Mouse (Mus musculus) lung, postnatal 0 days (tissue): Measurements from ENCODE around the gene Lrrc25. TPM values are rescaled to one million over a fixed set of nuclear protein-coding genes. Genes with fewer than 3 reads are reported as not detected.
A peak's percentile ranks its signal among the peaks of the same experiment; 100 is the strongest.
"Not testable (repeated sequence)": the region's sequence is repeated elsewhere in the genome, so short reads cannot be mapped to it uniquely, and the experiment has no call there.

Source experiments
- ATAC-seq: fragments of 200-750 bp; cut with Nextera tagmentation; 2 replicates; pipeline ENCODE4 v1.8.0; 2017; ENCODE audit warnings: moderate library complexity
- DNase-seq: peaks from one replicate; pipeline ENCODE4 v3.0.0-alpha.2; 2016; ENCODE audit warnings: low spot score
- H3K27ac ChIP-seq: fragments of 300-500 bp; sonication (generic); 2 replicates; pipeline ENCODE4 v1.5.1; 2014; ENCODE audit warnings: antibody characterized with exemption, mild to moderate bottlenecking, low read length, mixed read lengths
- H3K27me3 ChIP-seq: fragments of 300-500 bp; sonication (generic); replicated peaks from 2 replicates; pipeline ENCODE4 v1.6.1; 2014; ENCODE audit warnings: low read length, mixed read lengths; ENCODE audit not compliant: insufficient read depth
- H3K36me3 ChIP-seq: fragments of 300-500 bp; sonication (generic); 2 replicates; pipeline ENCODE4 v1.6.1; 2014; ENCODE audit warnings: low read length, mixed read lengths; ENCODE audit not compliant: insufficient read depth
- H3K4me1 ChIP-seq: fragments of 300-500 bp; sonication (generic); 2 replicates; pipeline ENCODE4 v1.6.1; 2014; ENCODE audit warnings: antibody characterized with exemption, low read depth, low read length, mixed read lengths; ENCODE audit not compliant: insufficient read depth
- H3K4me2 ChIP-seq: fragments of 300-500 bp; sonication (generic); replicated peaks from 2 replicates; pipeline ENCODE4 v1.6.1; 2014; ENCODE audit warnings: low read depth, mild to moderate bottlenecking, low read length, moderate library complexity, mixed read lengths
- H3K4me3 ChIP-seq: fragments of 300-500 bp; sonication (generic); 2 replicates; pipeline ENCODE4 v1.5.1; 2014; ENCODE audit warnings: low read depth, low read length
- H3K9ac ChIP-seq: fragments of 300-500 bp; sonication (generic); replicated peaks from 2 replicates; pipeline ENCODE4 v1.6.1; 2014; ENCODE audit warnings: low read depth, mild to moderate bottlenecking
- H3K9me3 ChIP-seq: fragments of 300-500 bp; sonication (generic); 2 replicates; pipeline ENCODE4 v1.6.1; 2016; ENCODE audit warnings: low read length, mixed read lengths
- CTCF ChIP-seq: IDR thresholded peaks from 2 replicates; pipeline ENCODE4 v1.5.1; 2016; ENCODE audit warnings: antibody characterized with exemption, mild to moderate bottlenecking
- EP300 ChIP-seq: IDR thresholded peaks from 2 replicates; pipeline ENCODE4 v1.6.1; 2016; ENCODE audit warnings: antibody characterized with exemption, mild to moderate bottlenecking, control low read depth
- WGBS: fragments of 180-500 bp; shearing (Covaris S2); extraction: QIAGEN DNeasy Blood & Tissue Kit; methylation state at CpG from one replicate; pipeline ENCODE4 v1.1.7; 2014; 5-methylcytosine and 5-hydroxymethylcytosine counted together
- polyA plus RNA-seq: library from polyadenylated mRNA; unstranded; fragments of >200 nt; fragmentation: Nextera tagmentation; extraction: Ambion mirVana; gene quantifications from 2 replicates; pipeline ENCODE4 v1.2.1, GENCODE M21; 2015

The Lrrc25 gene
- polyA plus RNA-seq, 1 experiment from 2014 or later = 4.2 TPM

- Histone ChIP-seq H3K36me3 (peaks cover 34% of the 10 kb centered on the region), H3K4me2 (no peak overlapping the region), H3K9ac (no peak overlapping the region), H3K27ac (no peak overlapping the region), H3K4me1 (no peaks in the 10 kb centered on the region), H3K9me3 (no peaks in the 10 kb centered on the region), H3K4me3 (no peak overlapping the region), H3K27me3 (no peaks in the 10 kb centered on the region)
- no peak for DNase-seq
- TF ChIP-seq CTCF (no peak), EP300 (no peak)
- 90% methylated on average over 18 of the region's 18 CpGs for WGBS
- no peak for ATAC-seq
Measured at GRCm38 (mm10) chr8:70583476-70584387, 32.2 kb upstream of the Lrrc25 start.

GRCm38 (mm10) chr8:70584606-70585257 lies 31.2 kb upstream of the Lrrc25 start:
- Histone ChIP-seq H3K4me1 (no peaks in the 10 kb centered on the region), H3K36me3 (peaks cover 30% of the 10 kb centered on the region), H3K9me3 (no peaks in the 10 kb centered on the region), H3K27me3 (no peaks in the 10 kb centered on the region), H3K9ac (no peak overlapping the region), H3K27ac (no peak overlapping the region), H3K4me3 (no peak overlapping the region), H3K4me2 (no peak overlapping the region)
- TF ChIP-seq EP300 (no peak), CTCF (no peak)
- DNase-seq (no peak), ATAC-seq (0 out of 2 replicates have a peak, but pooled peaks have one; percentile 7)
- WGBS = 88% methylated on average over 9 of the region's 9 CpGs

- H3K27me3 ChIP-seq = no peaks in the 10 kb centered on the region
- H3K4me3 ChIP-seq = no peak overlapping the region
- DNase-seq (peak; percentile 76), ATAC-seq (peak; percentile 81)
- 48% methylated on average over 7 of the region's 7 CpGs for WGBS
- H3K36me3 ChIP-seq = peaks cover 26% of the 10 kb centered on the region
- no peaks in the 10 kb centered on the region for H3K9me3 ChIP-seq
- no peak overlapping the region for H3K9ac ChIP-seq
- H3K27ac ChIP-seq = no peak overlapping the region
- TF ChIP-seq CTCF (peak; percentile 88), EP300 (no peak)
- H3K4me2 ChIP-seq = no peak overlapping the region
- no peaks in the 10 kb centered on the region for H3K4me1 ChIP-seq
Measured at GRCm38 (mm10) chr8:70585258-70585652, 30.7 kb upstream of the Lrrc25 start.

DNA sequence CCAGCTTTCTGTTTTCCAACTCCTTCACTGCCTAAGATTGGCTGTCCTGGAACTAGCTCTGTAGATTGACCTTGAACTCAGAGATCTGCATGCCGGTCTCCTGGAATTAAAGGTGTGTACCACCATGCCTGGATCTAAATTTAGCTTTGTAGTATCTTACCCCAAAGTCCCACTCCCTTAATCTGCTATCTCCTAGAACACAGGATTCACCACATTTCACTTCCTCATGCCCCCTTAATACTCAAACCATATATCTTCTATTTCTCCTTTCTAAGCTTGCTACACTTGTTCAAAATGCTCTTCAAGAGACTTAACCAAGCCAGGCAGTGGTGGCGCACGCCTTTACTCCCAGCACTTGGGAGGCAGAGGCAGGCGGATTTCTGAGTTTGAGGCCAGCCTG lies 28.0 kb upstream of the Lrrc25 start:
- H3K9me3 ChIP-seq, H3K27me3 ChIP-seq, ATAC-seq, H3K4me3 ChIP-seq, H3K9ac ChIP-seq, H3K4me2 ChIP-seq, H3K4me1 ChIP-seq, H3K27ac ChIP-seq, DNase-seq: not testable (repeated sequence)
- WGBS = 93% methylated on average over 4 of the region's 4 CpGs
- H3K36me3 ChIP-seq = peaks cover 12% of the 10 kb centered on the region

GRCm38 (mm10) chr8:70591569-70591968 lies 24.4 kb upstream of the Lrrc25 start:
- Histone ChIP-seq H3K36me3 (peaks cover 2% of the 10 kb centered on the region; the same call in 1 of the 2 replicates), H3K9ac (no peak overlapping the region), H3K4me3 (no peak overlapping the region), H3K27ac (no peak overlapping the region), H3K27me3 (no peaks in the 10 kb centered on the region), H3K4me2 (no peak overlapping the region), H3K4me1 (peaks cover 12% of the 10 kb centered on the region), H3K9me3 (no peaks in the 10 kb centered on the region)
- DNase-seq = no peak
- TF ChIP-seq CTCF (no peak), EP300 (no peak)
- 88% methylated on average over 12 of the region's 12 CpGs for WGBS
- no peak for ATAC-seq

- Histone ChIP-seq H3K9me3 (no peaks in the 10 kb centered on the region), H3K27ac (peak overlapping the region; percentile 71; the same call in 1 of the 2 replicates), H3K4me2 (0 out of 2 replicates have a peak overlapping the region, but pooled peaks have one; percentile 98), H3K27me3 (no peaks in the 10 kb centered on the region), H3K36me3 (no peaks in the 10 kb centered on the region), H3K4me1 (peaks cover 12% of the 10 kb centered on the region), H3K9ac (no peak overlapping the region), H3K4me3 (no peak overlapping the region)
- TF ChIP-seq CTCF = no peak
- no peak for TF ChIP-seq EP300
- ATAC-seq = no peak
- 42% methylated on average over 8 of the region's 8 CpGs for WGBS
- DNase-seq = peak; percentile 45
Measured at GRCm38 (mm10) chr8:70593173-70593572, 22.8 kb upstream of the Lrrc25 start.
